Mouse (Mus musculus): ENCODE data around the gene Pspn. TPM values are rescaled to one million over a fixed set of nuclear protein-coding genes. Genes with fewer than 3 reads are reported as not detected.

The Pspn gene
- polyA plus RNA-seq, 1 experiment from 2014 or later = 0.97 TPM

DNA sequence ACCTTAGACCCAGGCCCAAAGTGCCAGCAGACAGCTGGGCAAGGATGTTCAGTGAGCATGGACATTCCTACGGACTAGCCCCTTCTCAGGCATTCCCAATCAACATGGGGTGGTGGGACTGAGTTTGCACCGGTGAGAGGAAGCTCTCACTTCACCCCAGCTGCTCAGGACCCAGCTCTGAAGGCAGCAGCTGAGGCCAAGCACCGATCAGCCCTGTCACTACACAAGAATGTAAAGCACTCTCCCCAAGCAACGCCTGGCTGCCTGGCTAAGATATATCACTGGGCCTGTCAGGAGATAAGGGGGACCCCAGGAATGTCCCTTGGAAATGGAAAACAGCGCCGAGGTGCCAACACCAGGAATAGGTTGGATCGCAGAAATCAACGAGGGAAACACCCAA lies 1.4 kb upstream of the Pspn start:
- Histone ChIP-seq H3K4me1 (ENCODE audit: control insufficient read depth, insufficient read depth, low read length) (peaks cover 4% of the 10 kb centered on the region), H3K36me3 (ENCODE audit: control insufficient read depth, insufficient read depth, low read length) (peaks cover 16% of the 10 kb centered on the region), H3K27ac (ENCODE audit: low read depth, low read length) (no peak overlapping the region), H3K27me3 (ENCODE audit: control insufficient read depth, insufficient read depth, low read length) (no peaks in the 10 kb centered on the region), H3K9me3 (ENCODE audit: control insufficient read depth, low read length) (no peaks in the 10 kb centered on the region), H3K9ac (ENCODE audit: low read length) (no peak overlapping the region), H3K4me3 (ENCODE audit: low read depth, low read length) (no peak overlapping the region), H3K4me2 (no peak overlapping the region)
- WGBS = 76% methylated on average over 8 of the region's 8 CpGs
- ATAC-seq (ENCODE audit: low FRiP score) = no peak
- no peak for DNase-seq (ENCODE audit: low spot score, missing footprints)

DNA sequence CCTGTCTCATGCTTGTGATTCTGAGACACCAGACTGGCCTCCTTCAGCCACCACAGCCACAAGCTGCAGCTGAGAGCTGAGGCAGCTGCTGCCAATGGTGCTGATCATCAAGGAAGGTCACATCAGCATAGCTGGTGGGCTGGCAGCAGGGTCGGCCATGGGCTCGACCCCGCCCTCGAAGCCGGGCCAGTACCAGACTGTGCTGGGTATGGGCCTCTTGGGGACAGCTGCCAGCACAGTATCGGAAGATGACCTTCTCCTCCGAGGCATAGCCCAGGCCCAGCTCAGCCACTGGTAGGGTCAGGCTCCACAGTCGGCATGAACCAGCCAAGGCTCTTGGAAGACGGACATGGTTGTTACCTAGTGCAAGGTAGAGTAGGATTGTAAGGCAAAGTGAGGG lies 404 bp downstream of the Pspn start:
- Histone ChIP-seq H3K36me3 (ENCODE audit: control insufficient read depth, insufficient read depth, low read length) (peaks cover 15% of the 10 kb centered on the region), H3K4me3 (ENCODE audit: low read depth, low read length) (no peak overlapping the region), H3K9ac (ENCODE audit: low read length) (no peak overlapping the region), H3K4me1 (ENCODE audit: control insufficient read depth, insufficient read depth, low read length) (peaks cover 4% of the 10 kb centered on the region), H3K4me2 (no peak overlapping the region), H3K27ac (ENCODE audit: low read depth, low read length) (no peak overlapping the region), H3K9me3 (ENCODE audit: control insufficient read depth, low read length) (no peaks in the 10 kb centered on the region), H3K27me3 (ENCODE audit: control insufficient read depth, insufficient read depth, low read length) (no peaks in the 10 kb centered on the region)
- DNase-seq (ENCODE audit: low spot score, missing footprints) (no peak), ATAC-seq (ENCODE audit: low FRiP score) (no peak)
- WGBS = 91% methylated on average over 9 of the region's 9 CpGs

DNA sequence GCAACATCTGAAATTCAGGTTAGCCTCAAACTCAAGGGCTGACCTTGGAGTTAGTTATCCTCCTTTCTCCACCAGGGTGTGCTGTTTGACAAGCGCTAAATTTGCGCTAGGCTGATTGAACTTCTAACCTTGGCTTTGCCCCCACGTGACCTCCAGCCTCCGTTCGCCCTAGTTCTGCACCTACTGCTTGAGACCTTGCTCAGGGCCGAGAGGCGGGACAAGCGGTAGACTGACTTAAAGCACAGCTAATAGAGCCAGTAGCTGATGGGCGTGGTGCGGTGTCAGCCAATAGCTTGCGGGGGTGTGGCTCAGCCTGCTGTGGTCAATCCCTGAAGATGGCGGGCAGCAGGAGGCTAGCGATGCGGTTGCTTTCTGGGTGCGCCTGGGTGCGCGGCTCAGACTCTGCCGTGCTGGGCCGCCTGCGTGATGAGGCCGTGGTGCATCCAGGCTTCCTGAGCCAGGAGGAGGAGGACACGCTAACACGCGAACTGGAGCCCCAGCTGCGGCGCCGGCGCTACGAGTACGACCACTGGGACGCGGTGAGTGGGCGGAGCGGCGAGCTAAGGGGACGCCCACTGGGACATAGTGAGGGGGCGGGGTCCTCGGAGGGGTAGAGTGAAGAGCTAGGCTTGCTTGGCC lies 2.7 kb downstream of the Pspn start, which contains the start of gene Alkbh7:
Gene Alkbh7 (plus strand): TSS at position 311 of the 639 bp plus-strand sequence.
- H3K4me3 ChIP-seq (ENCODE audit: low read depth, low read length) = peak within 1 kb of the TSS; percentile 81
- no peaks in the 10 kb centered on the region for H3K9me3 ChIP-seq (ENCODE audit: control insufficient read depth, low read length)
- peak within 1 kb of the TSS; percentile 66 for H3K9ac ChIP-seq (ENCODE audit: low read length)
- ATAC-seq (ENCODE audit: low FRiP score) = peak; percentile 99
- peak within 1 kb of the TSS; percentile 25; the same call in 1 of the 2 replicates for H3K27ac ChIP-seq (ENCODE audit: low read depth, low read length)
- H3K4me1 ChIP-seq (ENCODE audit: control insufficient read depth, insufficient read depth, low read length) = peaks cover 4% of the 10 kb centered on the region
- peak; percentile 98 for DNase-seq (ENCODE audit: low spot score, missing footprints)
- under 1% methylated on average over 38 of the region's 38 CpGs for WGBS
- peaks cover 11% of the 10 kb centered on the region for H3K36me3 ChIP-seq (ENCODE audit: control insufficient read depth, insufficient read depth, low read length)
- H3K27me3 ChIP-seq (ENCODE audit: control insufficient read depth, insufficient read depth, low read length) = no peaks in the 10 kb centered on the region
- H3K4me2 ChIP-seq = peak within 1 kb of the TSS; percentile 57

DNA sequence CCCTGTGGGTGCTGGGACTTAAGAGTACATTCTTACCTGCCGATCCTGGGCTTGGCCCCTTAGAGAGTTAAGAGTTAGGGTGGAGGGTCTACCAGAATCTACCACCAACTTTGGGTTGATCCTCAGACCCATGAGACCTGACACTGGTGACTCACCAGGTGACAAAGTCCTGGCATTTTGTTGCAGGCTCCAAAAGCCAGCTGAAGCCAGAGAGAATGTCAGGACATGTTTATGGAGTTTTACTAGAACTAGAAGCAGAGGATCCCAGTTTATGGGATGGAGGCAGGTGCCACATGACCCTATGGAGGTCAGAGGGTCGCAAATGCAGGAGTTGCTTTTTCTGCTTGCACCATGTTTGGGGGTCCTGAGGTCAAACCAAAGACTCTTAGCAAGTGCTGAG lies 3.3 kb downstream of the Pspn start:
- Histone ChIP-seq H3K27ac (ENCODE audit: low read depth, low read length) (no peak overlapping the region), H3K9ac (ENCODE audit: low read length) (no peak overlapping the region), H3K9me3 (ENCODE audit: control insufficient read depth, low read length) (no peaks in the 10 kb centered on the region), H3K4me3 (ENCODE audit: low read depth, low read length) (no peak overlapping the region), H3K4me2 (no peak overlapping the region), H3K36me3 (ENCODE audit: control insufficient read depth, insufficient read depth, low read length) (peaks cover 11% of the 10 kb centered on the region), H3K27me3 (ENCODE audit: control insufficient read depth, insufficient read depth, low read length) (no peaks in the 10 kb centered on the region), H3K4me1 (ENCODE audit: control insufficient read depth, insufficient read depth, low read length) (peaks cover 4% of the 10 kb centered on the region)
- WGBS = 82% methylated on average over 2 of the region's 2 CpGs
- ATAC-seq (ENCODE audit: low FRiP score) = peak; percentile 1; the same call in 1 of the 2 replicates
- no peak for DNase-seq (ENCODE audit: low spot score, missing footprints)

DNA sequence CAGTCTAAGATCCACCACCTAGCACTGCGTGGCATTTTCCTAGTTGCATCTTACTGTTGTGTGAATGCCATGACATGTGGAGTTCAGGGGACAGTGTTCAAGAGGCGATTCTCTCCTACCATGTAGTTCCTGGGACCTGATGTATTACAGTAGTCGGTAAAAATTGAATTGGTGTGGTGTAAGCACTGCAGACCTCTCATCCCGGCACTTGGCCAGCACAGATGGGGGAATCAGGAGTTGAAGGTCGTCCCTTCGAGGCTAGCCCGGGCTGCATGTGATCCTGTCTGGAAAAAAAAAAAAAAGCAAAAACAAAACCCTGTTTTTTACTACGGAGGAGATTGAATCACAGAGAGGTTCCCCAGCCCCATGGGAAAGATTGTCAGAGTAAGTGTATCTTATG lies 4.8 kb downstream of the Pspn start:
- no peaks in the 10 kb centered on the region for H3K9me3 ChIP-seq (ENCODE audit: control insufficient read depth, low read length)
- 94% methylated on average over 8 of the region's 8 CpGs for WGBS
- no peak for ATAC-seq (ENCODE audit: low FRiP score)
- H3K4me1 ChIP-seq (ENCODE audit: control insufficient read depth, insufficient read depth, low read length) = peaks cover 9% of the 10 kb centered on the region
- H3K4me3 ChIP-seq (ENCODE audit: low read depth, low read length) = no peak overlapping the region
- H3K27ac ChIP-seq (ENCODE audit: low read depth, low read length) = no peak overlapping the region
- no peak for DNase-seq (ENCODE audit: low spot score, missing footprints)
- no peak overlapping the region for H3K9ac ChIP-seq (ENCODE audit: low read length)
- no peaks in the 10 kb centered on the region for H3K27me3 ChIP-seq (ENCODE audit: control insufficient read depth, insufficient read depth, low read length)
- peaks cover 11% of the 10 kb centered on the region for H3K36me3 ChIP-seq (ENCODE audit: control insufficient read depth, insufficient read depth, low read length)
- no peak overlapping the region for H3K4me2 ChIP-seq

DNA sequence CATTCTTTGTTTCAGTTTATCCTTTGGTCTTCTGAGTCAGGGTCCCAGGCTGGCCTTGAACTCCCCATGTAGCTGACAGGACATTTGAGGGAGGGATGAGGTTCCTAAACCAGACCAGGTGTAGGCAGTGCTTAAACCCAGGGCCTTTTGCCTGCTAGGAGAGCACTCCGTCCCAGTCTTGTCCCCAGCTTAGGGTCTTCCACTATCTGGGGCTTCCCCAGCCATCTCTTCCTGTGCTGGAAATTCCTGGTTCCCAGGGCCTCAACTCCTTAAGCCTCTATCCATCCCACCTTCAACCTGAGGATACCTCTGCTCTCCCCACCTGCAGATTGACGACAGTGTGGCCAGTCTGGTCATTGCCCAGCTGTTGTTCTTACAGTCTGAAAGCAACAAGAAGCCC lies 8.9 kb downstream of the Pspn start:
- no peaks in the 10 kb centered on the region for H3K9me3 ChIP-seq (ENCODE audit: control insufficient read depth, low read length)
- H3K4me1 ChIP-seq (ENCODE audit: control insufficient read depth, insufficient read depth, low read length) = peaks cover 6% of the 10 kb centered on the region
- no peak overlapping the region for H3K27ac ChIP-seq (ENCODE audit: low read depth, low read length)
- H3K4me3 ChIP-seq (ENCODE audit: low read depth, low read length) = peak overlapping the region; percentile 81
- 64% methylated on average over 2 of the region's 2 CpGs for WGBS
- H3K9ac ChIP-seq (ENCODE audit: low read length) = peak overlapping the region; percentile 76
- H3K4me2 ChIP-seq = peak overlapping the region; percentile 78
- ATAC-seq (ENCODE audit: low FRiP score) = no peak
- peak; percentile 85 for DNase-seq (ENCODE audit: low spot score, missing footprints)
- no peaks in the 10 kb centered on the region for H3K27me3 ChIP-seq (ENCODE audit: control insufficient read depth, insufficient read depth, low read length)
- peaks cover 11% of the 10 kb centered on the region for H3K36me3 ChIP-seq (ENCODE audit: control insufficient read depth, insufficient read depth, low read length)

DNA sequence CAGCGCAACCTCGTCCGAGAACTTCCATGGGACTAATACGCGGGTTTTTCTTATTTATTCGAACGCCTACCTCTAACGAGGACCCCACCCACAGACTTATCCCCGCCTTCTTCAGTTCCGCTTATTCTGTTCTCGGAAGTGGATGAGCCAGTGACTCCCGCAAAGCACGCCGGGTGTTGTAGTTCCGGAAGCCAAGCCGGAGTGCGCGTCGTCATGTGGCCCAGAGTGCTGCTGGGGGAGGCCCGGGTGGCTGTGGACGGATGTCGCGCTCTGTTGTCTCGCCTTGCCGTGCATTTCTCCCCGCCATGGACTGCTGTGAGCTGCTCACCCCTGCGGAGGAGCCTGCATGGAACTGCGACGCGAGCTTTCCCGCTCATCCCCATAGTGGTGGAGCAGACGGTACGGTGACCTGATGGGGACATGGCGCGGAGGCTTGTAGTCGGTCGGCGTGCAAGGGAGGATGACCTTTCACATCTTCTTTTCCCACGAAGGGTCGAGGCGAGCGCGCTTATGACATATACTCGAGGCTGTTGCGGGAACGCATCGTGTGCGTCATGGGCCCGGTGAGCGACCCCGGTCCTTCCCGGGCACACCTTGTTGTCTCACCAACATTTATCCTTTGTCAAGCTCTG lies 9.6 kb downstream of the Pspn start, which contains the start of gene Clpp:
Gene Clpp (plus strand): TSS at position 191 of the 632 bp plus-strand sequence.
- peak within 1 kb of the TSS; percentile 76 for H3K9ac ChIP-seq (ENCODE audit: low read length)
- DNase-seq (ENCODE audit: low spot score, missing footprints) (peak; percentile 99), ATAC-seq (ENCODE audit: low FRiP score) (peak; percentile 97)
- H3K27me3 ChIP-seq (ENCODE audit: control insufficient read depth, insufficient read depth, low read length) = no peaks in the 10 kb centered on the region
- peak within 1 kb of the TSS; percentile 81 for H3K4me3 ChIP-seq (ENCODE audit: low read depth, low read length)
- peaks cover 6% of the 10 kb centered on the region for H3K4me1 ChIP-seq (ENCODE audit: control insufficient read depth, insufficient read depth, low read length)
- peaks cover 8% of the 10 kb centered on the region for H3K36me3 ChIP-seq (ENCODE audit: control insufficient read depth, insufficient read depth, low read length)
- WGBS = under 1% methylated on average over 52 of the region's 52 CpGs
- no peaks in the 10 kb centered on the region for H3K9me3 ChIP-seq (ENCODE audit: control insufficient read depth, low read length)
- peak within 1 kb of the TSS; percentile 57 for H3K27ac ChIP-seq (ENCODE audit: low read depth, low read length)
- peak within 1 kb of the TSS; percentile 78 for H3K4me2 ChIP-seq

DNA sequence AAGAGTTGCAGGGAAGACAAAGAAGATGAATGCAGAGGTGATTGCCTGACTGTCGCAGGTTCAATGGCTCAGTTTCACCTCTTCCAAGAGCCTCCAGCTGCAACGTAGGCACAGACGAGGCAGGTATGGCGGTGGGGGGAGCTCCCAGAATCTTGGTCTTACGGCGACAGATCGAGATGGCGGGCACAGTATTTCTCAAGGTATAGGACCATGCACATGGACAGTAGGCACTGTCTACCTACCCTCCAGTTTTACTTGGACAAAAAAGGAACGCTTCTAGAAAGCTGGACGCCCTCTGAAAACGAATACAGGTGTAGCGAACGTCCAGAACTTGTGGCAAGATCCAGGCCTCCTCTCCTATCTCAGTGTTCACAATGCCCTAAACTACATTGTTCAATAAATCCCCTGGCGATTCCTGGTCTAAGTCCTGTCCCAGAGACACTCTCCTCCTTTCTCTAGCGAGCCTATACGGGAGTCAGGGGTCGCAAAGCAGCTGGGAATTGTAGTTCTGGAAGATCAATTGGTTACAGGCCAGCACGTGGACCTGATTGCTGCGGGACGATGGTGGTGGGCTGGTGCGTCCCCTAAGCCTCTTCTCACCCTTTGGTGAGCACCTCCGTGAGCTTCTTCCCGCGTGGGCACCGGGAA lies 10.2 kb downstream of the Pspn start:
- H3K4me3 ChIP-seq (ENCODE audit: low read depth, low read length) = peak overlapping the region; percentile 81
- 3% methylated on average over 25 of the region's 25 CpGs for WGBS
- peak overlapping the region; percentile 78 for H3K4me2 ChIP-seq
- peaks cover 6% of the 10 kb centered on the region for H3K4me1 ChIP-seq (ENCODE audit: control insufficient read depth, insufficient read depth, low read length)
- H3K36me3 ChIP-seq (ENCODE audit: control insufficient read depth, insufficient read depth, low read length) = peaks cover 8% of the 10 kb centered on the region
- no peaks in the 10 kb centered on the region for H3K27me3 ChIP-seq (ENCODE audit: control insufficient read depth, insufficient read depth, low read length)
- peak overlapping the region; percentile 57 for H3K27ac ChIP-seq (ENCODE audit: low read depth, low read length)
- H3K9ac ChIP-seq (ENCODE audit: low read length) = peak overlapping the region; percentile 76
- ATAC-seq (ENCODE audit: low FRiP score) = peak; percentile 96
- DNase-seq (ENCODE audit: low spot score, missing footprints) = no peak
- H3K9me3 ChIP-seq (ENCODE audit: control insufficient read depth, low read length) = no peaks in the 10 kb centered on the region

DNA sequence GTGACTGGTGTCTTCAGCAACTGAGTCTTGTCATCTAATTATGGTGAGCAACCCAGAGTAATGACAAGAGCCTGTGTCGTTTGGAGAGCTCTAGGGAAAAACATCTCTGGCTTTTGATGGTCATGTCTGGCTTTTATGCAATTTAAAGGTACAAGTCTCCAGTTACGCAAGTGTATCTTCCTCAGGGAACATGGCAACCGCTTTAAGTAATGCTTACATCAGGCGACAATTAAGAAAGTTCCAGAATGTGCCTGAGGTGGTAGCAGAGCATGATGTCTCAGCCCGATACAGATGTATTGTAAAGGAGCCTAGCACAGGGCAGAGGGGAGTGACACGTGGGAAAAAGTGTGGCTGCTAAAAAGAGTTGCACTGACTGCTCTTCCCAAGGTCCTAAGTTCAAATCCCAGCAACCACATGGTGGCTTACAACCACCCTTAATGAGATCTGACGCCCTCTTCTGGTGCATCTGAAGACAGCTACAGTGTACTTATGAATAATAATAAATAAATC lies 10.8 kb downstream of the Pspn start:
- peak overlapping the region; percentile 76; the same call in 1 of the 2 replicates for H3K9ac ChIP-seq (ENCODE audit: low read length)
- ATAC-seq (ENCODE audit: low FRiP score) (no peak), DNase-seq (ENCODE audit: low spot score, missing footprints) (no peak)
- H3K36me3 ChIP-seq (ENCODE audit: control insufficient read depth, insufficient read depth, low read length) = peaks cover 8% of the 10 kb centered on the region
- peak overlapping the region; percentile 81; the same call in 1 of the 2 replicates for H3K4me3 ChIP-seq (ENCODE audit: low read depth, low read length)
- H3K4me1 ChIP-seq (ENCODE audit: control insufficient read depth, insufficient read depth, low read length) = peaks cover 6% of the 10 kb centered on the region
- no peaks in the 10 kb centered on the region for H3K27me3 ChIP-seq (ENCODE audit: control insufficient read depth, insufficient read depth, low read length)
- 76% methylated on average over 7 of the region's 7 CpGs for WGBS
- no peak overlapping the region for H3K27ac ChIP-seq (ENCODE audit: low read depth, low read length)
- no peaks in the 10 kb centered on the region for H3K9me3 ChIP-seq (ENCODE audit: control insufficient read depth, low read length)
- peak overlapping the region; percentile 78 for H3K4me2 ChIP-seq
